Mouse (Mus musculus) cerebellum, postnatal 4 days (tissue): ENCODE results near the gene Flt3.

Experiments
- DNase-seq, 2 experiments: peaks; one replicate each; pipeline ENCODE4 v3.0.0; 2022; ENCODE audit warnings: low spot score in 2 of 2, mixed read lengths in 1 of 2

The Flt3 gene

DNA sequence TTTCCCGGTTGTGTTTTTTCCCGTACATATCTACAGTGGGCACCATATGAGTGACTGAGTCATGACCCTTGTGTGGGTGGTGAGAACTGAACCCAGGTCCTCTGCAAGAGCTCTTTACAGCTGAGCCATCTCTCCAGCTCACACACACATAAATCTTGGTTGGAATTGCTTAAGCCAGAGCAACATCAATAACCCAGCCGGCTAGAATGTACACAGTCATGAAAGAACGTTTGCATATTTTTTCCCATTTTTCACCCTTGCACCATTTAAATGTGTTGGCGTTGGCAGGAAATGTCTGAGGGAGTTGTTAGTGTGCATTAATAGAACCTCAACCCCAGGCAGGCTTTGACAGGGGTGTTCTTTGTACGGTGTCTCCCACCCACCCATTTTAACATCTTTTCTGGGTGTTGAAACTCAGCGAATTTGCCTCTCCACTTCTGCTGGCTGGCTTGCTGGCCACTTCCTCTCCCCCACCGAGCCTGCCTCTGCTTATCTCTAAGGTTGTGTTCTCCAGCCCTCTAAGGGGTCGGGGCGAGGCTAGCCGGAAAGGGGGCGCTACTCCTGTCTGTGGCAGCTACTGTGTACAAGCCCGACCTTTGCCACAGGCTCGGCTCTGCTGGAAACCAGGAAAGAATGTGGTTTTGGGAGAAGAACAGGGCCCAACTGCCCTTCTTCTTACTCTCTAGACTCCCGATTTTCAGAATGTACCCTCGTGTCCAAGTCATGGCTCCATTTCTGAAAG lies 108.4 kb downstream of the Flt3 start:
- no peak for DNase-seq

DNA sequence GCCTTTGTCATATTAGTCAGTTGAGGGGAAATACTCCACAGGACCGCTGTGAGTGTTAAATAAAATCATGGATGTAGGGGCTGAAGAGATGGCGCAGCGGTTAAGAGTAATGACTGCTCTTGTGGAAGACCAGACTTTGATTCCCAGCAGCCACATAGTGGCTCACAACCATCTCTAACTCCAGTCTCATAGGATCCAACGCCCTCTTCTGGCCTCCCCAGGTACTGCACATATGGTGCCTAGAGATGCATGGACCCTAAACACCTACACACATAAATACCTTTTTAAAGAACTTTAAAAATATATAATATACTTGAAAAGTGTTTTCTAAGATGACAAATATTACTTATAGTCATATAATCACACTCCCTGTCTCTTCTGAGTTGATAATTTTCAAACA lies 115.9 kb downstream of the Flt3 start:
- DNase-seq: no peak
